Mouse (Mus musculus): Measurements from ENCODE around the gene Smco4. TPM values are rescaled to one million over a fixed set of nuclear protein-coding genes. Genes with fewer than 3 reads are reported as not detected.

Smco4 gene
- polyA plus RNA-seq, 1 experiment from 2014 or later, result 3.9 TPM

GRCm38 (mm10) chr9:15522348-15522747, 29.1 kb downstream of the Smco4 start:
- Histone ChIP-seq H3K4me3 (replicated peaks; ENCODE audit: low read length) (no peak overlapping the region), H3K27me3 (ENCODE audit: control insufficient read depth, insufficient read depth, low read length) (no peaks in the 10 kb centered on the region), H3K9ac (ENCODE audit: low read length) (no peak overlapping the region), H3K27ac (ENCODE audit: low read length) (no peak overlapping the region), H3K4me2 (ENCODE audit: low read depth, low read length) (no peak overlapping the region), H3K4me1 (ENCODE audit: control insufficient read depth, insufficient read depth, low read length) (no peaks in the 10 kb centered on the region), H3K36me3 (ENCODE audit: control insufficient read depth, insufficient read depth, low read length) (no peaks in the 10 kb centered on the region), H3K9me3 (replicated peaks; ENCODE audit: control insufficient read depth, low read length) (no peaks in the 10 kb centered on the region)
- WGBS, result 79% methylated on average over 10 of the region's 10 CpGs
- no peak for ATAC-seq (ENCODE audit: insufficient read depth, low FRiP score)

DNA sequence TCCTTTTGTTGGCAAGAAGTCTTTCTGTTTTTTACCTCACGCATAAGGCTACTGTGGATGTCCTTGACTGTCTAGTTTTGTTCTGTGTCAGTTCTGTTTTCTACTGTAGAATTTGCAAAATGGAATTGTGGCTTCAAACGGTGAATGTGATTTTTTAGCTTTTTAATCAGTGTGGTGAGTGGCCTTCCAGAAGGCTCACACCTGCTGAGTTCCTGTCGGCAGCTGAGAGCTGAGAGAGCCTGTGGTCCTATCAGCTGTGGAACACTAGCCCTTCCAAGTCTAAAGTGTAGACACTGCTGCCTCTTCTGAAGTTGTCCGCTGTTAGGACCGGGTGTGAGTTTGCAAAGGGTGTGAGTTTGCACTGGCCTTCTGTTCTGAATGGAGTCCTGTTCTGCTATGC, 29.7 kb downstream of the Smco4 start:
- Histone ChIP-seq H3K4me1 (ENCODE audit: control insufficient read depth, insufficient read depth, low read length) (peaks cover 4% of the 10 kb centered on the region; the same call in 1 of the 2 replicates), H3K27me3 (ENCODE audit: control insufficient read depth, insufficient read depth, low read length) (no peaks in the 10 kb centered on the region), H3K9me3 (replicated peaks; ENCODE audit: control insufficient read depth, low read length) (no peaks in the 10 kb centered on the region), H3K27ac (ENCODE audit: low read length) (no peak overlapping the region; the same call in 1 of the 2 replicates), H3K9ac (ENCODE audit: low read length) (no peak overlapping the region), H3K36me3 (ENCODE audit: control insufficient read depth, insufficient read depth, low read length) (no peaks in the 10 kb centered on the region), H3K4me3 (replicated peaks; ENCODE audit: low read length) (no peak overlapping the region), H3K4me2 (ENCODE audit: low read depth, low read length) (no peak overlapping the region)
- peak; percentile 49; the same call in 1 of the 2 replicates for ATAC-seq (ENCODE audit: insufficient read depth, low FRiP score)
- 51% methylated on average over 5 of the region's 5 CpGs for WGBS

GRCm38 (mm10) chr9:15523646-15524045, 30.4 kb downstream of the Smco4 start:
- no peaks in the 10 kb centered on the region for H3K27me3 ChIP-seq (ENCODE audit: control insufficient read depth, insufficient read depth, low read length)
- 81% methylated on average over 6 of the region's 6 CpGs for WGBS
- no peaks in the 10 kb centered on the region for H3K36me3 ChIP-seq (ENCODE audit: control insufficient read depth, insufficient read depth, low read length)
- no peaks in the 10 kb centered on the region for H3K9me3 ChIP-seq (replicated peaks; ENCODE audit: control insufficient read depth, low read length)
- H3K27ac ChIP-seq (ENCODE audit: low read length), result peak overlapping the region; percentile 40; the same call in 1 of the 2 replicates
- H3K4me2 ChIP-seq (ENCODE audit: low read depth, low read length), result no peak overlapping the region
- no peak overlapping the region for H3K9ac ChIP-seq (ENCODE audit: low read length)
- no peak overlapping the region for H3K4me3 ChIP-seq (replicated peaks; ENCODE audit: low read length)
- peaks cover 10% of the 10 kb centered on the region for H3K4me1 ChIP-seq (ENCODE audit: control insufficient read depth, insufficient read depth, low read length)
- no peak for ATAC-seq (ENCODE audit: insufficient read depth, low FRiP score)

DNA sequence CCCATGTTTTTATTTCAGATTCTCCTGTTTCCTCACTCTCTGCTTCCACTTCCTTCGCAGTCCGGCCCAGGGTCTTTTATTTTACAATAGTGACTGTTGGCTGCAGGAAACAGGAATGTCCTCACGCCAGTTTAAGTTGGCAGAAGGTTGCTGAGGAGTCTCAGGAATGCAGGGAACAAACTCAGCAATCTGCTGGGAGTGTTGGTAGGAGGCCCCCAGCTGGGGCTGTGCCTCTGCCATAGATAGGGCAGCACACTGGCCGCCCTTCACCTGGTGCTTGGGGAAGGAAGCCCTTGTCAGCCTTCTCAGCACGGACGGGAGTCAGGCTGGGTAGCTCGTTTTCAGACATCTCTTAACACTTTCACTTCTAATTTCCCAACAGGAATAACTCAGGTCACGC, 32.0 kb downstream of the Smco4 start:
- ATAC-seq (ENCODE audit: insufficient read depth, low FRiP score), result no peak
- no peaks in the 10 kb centered on the region for H3K27me3 ChIP-seq (ENCODE audit: control insufficient read depth, insufficient read depth, low read length)
- H3K36me3 ChIP-seq (ENCODE audit: control insufficient read depth, insufficient read depth, low read length), result no peaks in the 10 kb centered on the region
- no peaks in the 10 kb centered on the region for H3K9me3 ChIP-seq (replicated peaks; ENCODE audit: control insufficient read depth, low read length)
- H3K4me2 ChIP-seq (ENCODE audit: low read depth, low read length), result no peak overlapping the region
- peaks cover 22% of the 10 kb centered on the region for H3K4me1 ChIP-seq (ENCODE audit: control insufficient read depth, insufficient read depth, low read length)
- WGBS, result 48% methylated on average over 8 of the region's 8 CpGs
- no peak overlapping the region for H3K9ac ChIP-seq (ENCODE audit: low read length)
- 0 out of 2 replicates have a peak overlapping the region, but pooled peaks have one; percentile 24 for H3K27ac ChIP-seq (ENCODE audit: low read length)
- no peak overlapping the region for H3K4me3 ChIP-seq (replicated peaks; ENCODE audit: low read length)

DNA sequence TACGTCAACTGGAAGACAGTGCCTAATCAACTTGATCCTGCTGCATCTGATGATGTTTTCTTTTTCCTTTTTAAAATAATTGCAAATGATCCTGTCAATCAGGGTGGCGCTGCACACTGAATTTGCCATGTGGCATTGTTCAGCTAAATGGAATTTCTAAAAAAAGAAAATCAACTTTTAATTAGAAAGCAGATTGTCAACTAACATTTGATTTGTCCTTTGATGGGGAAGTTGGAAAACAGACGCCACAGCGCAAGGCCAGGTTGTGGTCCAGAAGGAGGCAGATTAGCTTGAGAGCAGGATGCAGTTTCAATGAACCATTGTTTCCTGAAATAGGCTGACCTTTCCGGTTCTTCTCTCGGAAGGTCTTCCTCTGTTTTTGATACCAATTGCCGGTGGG, 33.3 kb downstream of the Smco4 start:
- no peaks in the 10 kb centered on the region for H3K27me3 ChIP-seq (ENCODE audit: control insufficient read depth, insufficient read depth, low read length)

DNA sequence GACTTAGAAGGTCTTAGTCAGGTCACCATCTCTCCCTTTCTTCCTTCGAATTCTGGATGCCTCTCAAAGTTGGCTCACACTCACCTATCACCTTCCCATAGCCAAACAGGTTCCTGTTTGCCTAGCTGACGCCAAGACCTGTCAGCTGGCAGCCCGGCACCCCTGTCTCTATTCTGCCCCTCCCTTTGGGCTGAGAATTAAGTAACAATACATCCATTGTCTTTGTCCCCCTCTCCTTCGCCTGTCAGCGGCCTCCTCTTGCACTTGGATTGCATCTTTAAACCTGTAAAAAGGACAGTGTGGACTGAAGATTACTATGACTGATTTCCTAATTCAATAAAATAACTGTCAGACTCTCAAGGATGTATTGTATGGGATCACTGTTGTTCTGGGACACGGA, 34.6 kb downstream of the Smco4 start:
- H3K27me3 ChIP-seq (ENCODE audit: control insufficient read depth, insufficient read depth, low read length), result no peaks in the 10 kb centered on the region
- H3K27ac ChIP-seq (ENCODE audit: low read length), result 0 out of 2 replicates have a peak overlapping the region, but pooled peaks have one; percentile 18
- no peak overlapping the region for H3K4me2 ChIP-seq (ENCODE audit: low read depth, low read length)
- peaks cover 26% of the 10 kb centered on the region for H3K4me1 ChIP-seq (ENCODE audit: control insufficient read depth, insufficient read depth, low read length)
- H3K9ac ChIP-seq (ENCODE audit: low read length), result no peak overlapping the region
- ATAC-seq (ENCODE audit: insufficient read depth, low FRiP score), result no peak
- WGBS, result 51% methylated on average over 6 of the region's 6 CpGs
- H3K36me3 ChIP-seq (ENCODE audit: control insufficient read depth, insufficient read depth, low read length), result no peaks in the 10 kb centered on the region
- H3K9me3 ChIP-seq (replicated peaks; ENCODE audit: control insufficient read depth, low read length), result no peaks in the 10 kb centered on the region
- no peak overlapping the region for H3K4me3 ChIP-seq (replicated peaks; ENCODE audit: low read length)

More for the DNA sequence above, 33.3 kb downstream of the Smco4 start:
- H3K9ac ChIP-seq (ENCODE audit: low read length), result no peak overlapping the region
- no peaks in the 10 kb centered on the region for H3K36me3 ChIP-seq (ENCODE audit: control insufficient read depth, insufficient read depth, low read length)
- no peak overlapping the region for H3K4me3 ChIP-seq (replicated peaks; ENCODE audit: low read length)
- no peak overlapping the region for H3K27ac ChIP-seq (ENCODE audit: low read length)
- H3K4me2 ChIP-seq (ENCODE audit: low read depth, low read length), result no peak overlapping the region
- WGBS, result 70% methylated on average over 7 of the region's 7 CpGs
- no peak for ATAC-seq (ENCODE audit: insufficient read depth, low FRiP score)
- H3K4me1 ChIP-seq (ENCODE audit: control insufficient read depth, insufficient read depth, low read length), result peaks cover 26% of the 10 kb centered on the region
- no peaks in the 10 kb centered on the region for H3K9me3 ChIP-seq (replicated peaks; ENCODE audit: control insufficient read depth, low read length)

GRCm38 (mm10) chr9:15528368-15528767, 35.1 kb downstream of the Smco4 start:
- H3K4me2 ChIP-seq (ENCODE audit: low read depth, low read length), result no peak overlapping the region
- no peaks in the 10 kb centered on the region for H3K27me3 ChIP-seq (ENCODE audit: control insufficient read depth, insufficient read depth, low read length)
- WGBS, result 44% methylated on average over 7 of the region's 7 CpGs
- no peak overlapping the region for H3K4me3 ChIP-seq (replicated peaks; ENCODE audit: low read length)
- ATAC-seq (ENCODE audit: insufficient read depth, low FRiP score), result no peak
- no peak overlapping the region for H3K9ac ChIP-seq (ENCODE audit: low read length)
- H3K36me3 ChIP-seq (ENCODE audit: control insufficient read depth, insufficient read depth, low read length), result no peaks in the 10 kb centered on the region
- no peak overlapping the region; the same call in 1 of the 2 replicates for H3K27ac ChIP-seq (ENCODE audit: low read length)
- H3K4me1 ChIP-seq (ENCODE audit: control insufficient read depth, insufficient read depth, low read length), result peaks cover 26% of the 10 kb centered on the region
- H3K9me3 ChIP-seq (replicated peaks; ENCODE audit: control insufficient read depth, low read length), result no peaks in the 10 kb centered on the region

DNA sequence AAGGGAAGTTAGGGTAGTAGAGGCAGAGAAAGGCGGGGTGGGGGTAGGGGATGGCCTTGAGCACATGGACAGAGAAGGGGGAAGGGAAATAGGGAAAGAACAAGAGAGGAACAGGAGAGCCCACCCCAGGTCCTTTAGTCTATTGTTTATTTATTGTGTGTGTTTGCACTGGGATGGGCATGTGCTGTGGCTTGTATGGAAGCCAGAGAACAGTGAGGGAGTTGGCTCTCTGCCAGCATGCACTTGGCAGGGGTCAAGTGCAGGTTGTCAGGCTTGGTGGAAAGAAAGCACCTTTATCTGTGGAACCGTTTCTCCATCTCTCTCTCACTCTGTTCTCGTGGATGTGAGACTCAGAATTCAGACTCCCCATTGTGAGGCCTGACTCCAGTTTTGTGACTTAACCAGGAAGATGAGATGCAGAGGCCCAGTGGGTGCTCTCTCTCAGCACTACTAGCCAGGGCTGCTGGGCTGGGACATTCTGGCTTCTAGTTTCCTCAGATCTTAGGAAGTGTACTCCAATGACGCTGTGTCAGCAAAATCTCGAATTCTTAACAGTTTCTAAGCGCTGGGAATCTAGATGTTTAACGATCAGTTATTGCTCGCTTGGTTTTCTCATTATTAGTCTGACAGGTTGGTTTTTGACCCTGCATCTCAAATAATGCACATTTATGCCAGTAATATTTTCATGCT, 36.2 kb downstream of the Smco4 start:
- peaks cover 31% of the 10 kb centered on the region for H3K4me1 ChIP-seq (ENCODE audit: control insufficient read depth, insufficient read depth, low read length)
- WGBS, result 47% methylated on average over 8 of the region's 8 CpGs
- H3K9me3 ChIP-seq (replicated peaks; ENCODE audit: control insufficient read depth, low read length), result no peaks in the 10 kb centered on the region
- H3K27me3 ChIP-seq (ENCODE audit: control insufficient read depth, insufficient read depth, low read length), result no peaks in the 10 kb centered on the region
- peak; percentile 63 for ATAC-seq (ENCODE audit: insufficient read depth, low FRiP score)
- no peaks in the 10 kb centered on the region for H3K36me3 ChIP-seq (ENCODE audit: control insufficient read depth, insufficient read depth, low read length)
- no peak overlapping the region for H3K9ac ChIP-seq (ENCODE audit: low read length)
- H3K4me2 ChIP-seq (ENCODE audit: low read depth, low read length), result no peak overlapping the region
- no peak overlapping the region for H3K4me3 ChIP-seq (replicated peaks; ENCODE audit: low read length)
- peak overlapping the region; percentile 68 for H3K27ac ChIP-seq (ENCODE audit: low read length)

- no peak overlapping the region for H3K4me2 ChIP-seq (ENCODE audit: low read depth, low read length)
- H3K9me3 ChIP-seq (replicated peaks; ENCODE audit: control insufficient read depth, low read length), result no peaks in the 10 kb centered on the region
- H3K27me3 ChIP-seq (ENCODE audit: control insufficient read depth, insufficient read depth, low read length), result no peaks in the 10 kb centered on the region
- ATAC-seq (ENCODE audit: insufficient read depth, low FRiP score), result no peak
- no peak overlapping the region for H3K4me3 ChIP-seq (replicated peaks; ENCODE audit: low read length)
- no peak overlapping the region for H3K9ac ChIP-seq (ENCODE audit: low read length)
- no peak overlapping the region for H3K27ac ChIP-seq (ENCODE audit: low read length)
- H3K36me3 ChIP-seq (ENCODE audit: control insufficient read depth, insufficient read depth, low read length), result no peaks in the 10 kb centered on the region
- H3K4me1 ChIP-seq (ENCODE audit: control insufficient read depth, insufficient read depth, low read length), result peaks cover 31% of the 10 kb centered on the region
- 78% methylated on average over 2 of the region's 2 CpGs for WGBS
Measured at GRCm38 (mm10) chr9:15529965-15530320, 36.7 kb downstream of the Smco4 start.
